Mouse (Mus musculus) spleen, adult 10 weeks (tissue): ENCODE data around the gene Metrn. TPM values are rescaled to one million over a fixed set of nuclear protein-coding genes. Genes with fewer than 3 reads are reported as not detected.

Experiments used
- polyA plus RNA-seq: library from polyadenylated mRNA; stranded (reverse); fragments of 350-450 nt; fragmentation: Illumina TruSeq; extraction: RNeasy Lipid Tissue Mini Kit (QIAGEN cat#74804); gene quantifications from one replicate; pipeline ENCODE4 v1.2.3, GENCODE M21; 2015; ENCODE audit warnings: low replicate concordance; ENCODE audit not compliant: insufficient read depth

Metrn gene
- polyA plus RNA-seq: 2.4 TPM

GRCm38 (mm10) chr17:25796951-25797369 lies at the start of gene Metrn:
TSS of gene Metrn (minus strand) at chr17:25797136.

GRCm38 (mm10) chr17:25844396-25844901 lies 47.5 kb upstream of the Metrn start, which contains the start of gene Rhot2:
TSS of gene Rhot2 (minus strand) at chr17:25844851.

GRCm38 (mm10) chr17:25841117-25841880 lies 44.4 kb upstream of the Metrn start, which contains the start of gene Gm20683:
TSS of gene Gm20683 (minus strand) at chr17:25841763.

GRCm38 (mm10) chr17:25837076-25837410 lies 40.1 kb upstream of the Metrn start, which contains the start of gene Rhbdl1:
TSS of gene Rhbdl1 (minus strand) at chr17:25837295.

GRCm38 (mm10) chr17:25833291-25833663 lies 36.3 kb upstream of the Metrn start, which contains the start of gene Stub1:
TSS of gene Stub1 (minus strand) at chr17:25833404.

GRCm38 (mm10) chr17:25828712-25829557 lies 32.0 kb upstream of the Metrn start, which contains the start of gene Jmjd8:
TSS of gene Jmjd8 (plus strand) at chr17:25828867.

GRCm38 (mm10) chr17:25823452-25823851 lies 26.5 kb upstream of the Metrn start, which contains the start of gene Wdr24:
TSS of gene Wdr24 (plus strand) at chr17:25823627.

GRCm38 (mm10) chr17:25808789-25809605 lies 12.1 kb upstream of the Metrn start, which contains the start of gene Fbxl16:
TSS of gene Fbxl16 (plus strand) at chr17:25809085.

GRCm38 (mm10) chr17:25795609-25796092 lies 1.3 kb downstream of the Metrn start, which contains the start of gene AC134908.4:
TSS of gene AC134908.4 (minus strand) at chr17:25795659.

GRCm38 (mm10) chr17:25792615-25793014 lies 4.3 kb downstream of the Metrn start, which contains the start of gene Fam173a:
TSS of gene Fam173a (minus strand) at chr17:25792901.

GRCm38 (mm10) chr17:25786280-25786679 lies 10.7 kb downstream of the Metrn start, which contains the start of gene Ccdc78:
TSS of gene Ccdc78 (plus strand) at chr17:25786580.

GRCm38 (mm10) chr17:25785281-25785745 lies 11.6 kb downstream of the Metrn start, which contains the start of gene Haghl:
TSS of gene Haghl (minus strand) at chr17:25785673.

GRCm38 (mm10) chr17:25773549-25774120 lies 23.3 kb downstream of the Metrn start, which contains the start of gene Narfl:
TSS of gene Narfl (plus strand) at chr17:25773776.

GRCm38 (mm10) chr17:25754241-25754640 lies 42.7 kb downstream of the Metrn start, which contains the start of gene Msln:
TSS of gene Msln (minus strand) at chr17:25754378.

Other genes starting within 250 kb of the Metrn start
- 0.55 TPM for gene Sox8, start 226.4 kb downstream of the Metrn start, polyA plus RNA-seq
- 7.9 TPM for gene Lmf1, start 218.1 kb downstream of the Metrn start, polyA plus RNA-seq
- not detected for gene Gng13, start 80.0 kb downstream of the Metrn start, polyA plus RNA-seq
- gene Chtf18, start 69.7 kb downstream of the Metrn start, polyA plus RNA-seq: 3.2 TPM
- gene Rpusd1, start 69.5 kb downstream of the Metrn start, polyA plus RNA-seq: 1.5 TPM
- gene Mslnl, start 61.1 kb downstream of the Metrn start, polyA plus RNA-seq: not detected
- 1.9 TPM for gene Msln, start 42.8 kb downstream of the Metrn start, polyA plus RNA-seq
- 15.2 TPM for gene Narfl, start 23.4 kb downstream of the Metrn start, polyA plus RNA-seq
- 7.3 TPM for gene Haghl, start 11.5 kb downstream of the Metrn start, polyA plus RNA-seq
- not detected for gene Ccdc78, start 10.6 kb downstream of the Metrn start, polyA plus RNA-seq
- gene Fam173a, start 4.2 kb downstream of the Metrn start, polyA plus RNA-seq: 19.6 TPM
- gene AC134908.4, start 1.5 kb downstream of the Metrn start, polyA plus RNA-seq: not detected
- gene Fbxl16, start 11.9 kb upstream of the Metrn start, polyA plus RNA-seq: 0.46 TPM
- 7.8 TPM for gene Wdr24, start 26.5 kb upstream of the Metrn start, polyA plus RNA-seq
- gene Jmjd8, start 31.7 kb upstream of the Metrn start, polyA plus RNA-seq: 21.8 TPM
- 41.4 TPM for gene Stub1, start 36.3 kb upstream of the Metrn start, polyA plus RNA-seq
- not detected for gene Rhbdl1, start 40.2 kb upstream of the Metrn start, polyA plus RNA-seq
- 0.30 TPM for gene Gm20683, start 44.6 kb upstream of the Metrn start, polyA plus RNA-seq
- 38.1 TPM for gene Rhot2, start 47.7 kb upstream of the Metrn start, polyA plus RNA-seq
- 9.6 TPM for gene Wdr90, start 64.4 kb upstream of the Metrn start, polyA plus RNA-seq
- 1.4 TPM for gene Mcrip2, start 71.6 kb upstream of the Metrn start, polyA plus RNA-seq
- gene Mettl26, start 77.9 kb upstream of the Metrn start, polyA plus RNA-seq: 14.3 TPM
- 0.21 TPM for gene Wfikkn1, start 83.7 kb upstream of the Metrn start, polyA plus RNA-seq
- 10.4 TPM for gene Rab40c, start 122.6 kb upstream of the Metrn start, polyA plus RNA-seq
- gene Pigq, start 147.8 kb upstream of the Metrn start, polyA plus RNA-seq: 70.8 TPM
- 0.28 TPM for gene Nhlrc4, start 147.8 kb upstream of the Metrn start, polyA plus RNA-seq
- gene A930017K11Rik, start 155.4 kb upstream of the Metrn start, polyA plus RNA-seq: not detected
- 5.8 TPM for gene Capn15, start 188.7 kb upstream of the Metrn start, polyA plus RNA-seq